Mouse (Mus musculus): ENCODE measurements around the gene Dtd2.

Gene Dtd2

DNA sequence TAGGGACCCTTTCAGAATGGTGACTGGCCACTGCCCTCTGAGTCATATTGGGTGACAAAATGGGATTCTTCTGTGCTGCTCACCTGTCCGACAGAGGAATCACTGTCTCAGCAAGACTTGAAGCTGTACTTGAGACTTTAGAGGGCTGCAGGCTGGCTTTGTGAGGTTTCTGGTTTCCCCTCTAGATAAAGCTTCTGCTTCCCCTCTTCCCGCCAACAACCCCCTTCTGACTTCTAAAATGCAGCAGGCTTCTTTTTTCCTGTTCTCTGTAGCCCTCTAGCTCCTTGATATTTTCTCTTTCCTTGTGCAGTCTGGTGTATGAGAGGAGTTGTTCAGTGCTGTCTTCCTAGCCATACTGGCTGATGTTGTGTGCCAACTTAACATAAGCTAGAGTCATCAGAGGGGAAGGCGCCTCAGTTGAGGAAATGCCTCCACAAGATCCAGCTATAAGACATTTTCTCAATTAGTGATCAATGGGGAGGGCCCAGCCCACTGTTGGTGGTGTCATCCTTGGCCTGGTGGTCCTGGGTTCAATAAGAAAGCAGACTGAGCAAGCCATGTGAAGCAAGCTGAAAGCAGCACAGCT, 21.0 kb downstream of the Dtd2 start:
- no peak for DNase-seq (ENCODE audit: low read depth, low spot score)

DNA sequence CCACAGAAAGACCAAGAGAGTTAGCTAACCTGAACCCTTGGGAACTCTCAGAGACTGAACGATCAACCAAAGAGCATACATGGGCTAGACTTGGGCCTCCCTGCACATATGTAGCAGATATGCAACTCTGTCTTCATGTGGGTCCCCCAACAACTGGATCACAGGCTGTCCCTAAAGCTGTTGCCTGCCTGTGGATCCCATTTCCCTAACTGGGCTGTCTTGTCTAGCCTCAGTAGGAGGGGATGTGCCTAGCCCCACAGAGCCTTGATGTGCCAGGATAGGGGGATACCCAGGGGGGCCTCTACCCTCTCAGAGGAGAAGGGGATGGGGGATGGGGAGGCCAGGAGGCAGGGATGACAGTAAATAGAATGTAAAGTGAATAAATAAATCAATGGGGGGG, 22.7 kb downstream of the Dtd2 start:
- DNase-seq (ENCODE audit: low read depth, low spot score): no peak

DNA sequence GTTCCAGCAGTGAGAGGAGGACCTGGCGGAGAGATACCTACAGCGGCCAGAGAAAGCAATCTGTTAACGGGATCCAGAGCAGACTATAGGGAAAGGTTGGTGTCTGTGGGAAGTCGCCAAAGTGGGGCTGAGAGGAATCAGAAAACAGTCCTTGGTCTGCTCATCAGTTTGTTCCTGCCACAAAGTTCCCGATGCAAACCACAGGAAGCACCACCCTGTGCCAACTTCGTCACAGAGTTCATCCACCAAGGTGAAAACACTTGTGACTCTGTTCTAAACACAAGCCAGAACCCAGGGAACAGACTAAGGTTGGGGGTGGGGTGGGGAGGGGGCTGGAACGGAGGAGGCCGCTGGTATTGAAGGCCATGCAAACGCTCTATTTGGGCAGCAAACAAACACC, 29.8 kb downstream of the Dtd2 start:
- no peak for DNase-seq (ENCODE audit: low read depth, low spot score)

DNA sequence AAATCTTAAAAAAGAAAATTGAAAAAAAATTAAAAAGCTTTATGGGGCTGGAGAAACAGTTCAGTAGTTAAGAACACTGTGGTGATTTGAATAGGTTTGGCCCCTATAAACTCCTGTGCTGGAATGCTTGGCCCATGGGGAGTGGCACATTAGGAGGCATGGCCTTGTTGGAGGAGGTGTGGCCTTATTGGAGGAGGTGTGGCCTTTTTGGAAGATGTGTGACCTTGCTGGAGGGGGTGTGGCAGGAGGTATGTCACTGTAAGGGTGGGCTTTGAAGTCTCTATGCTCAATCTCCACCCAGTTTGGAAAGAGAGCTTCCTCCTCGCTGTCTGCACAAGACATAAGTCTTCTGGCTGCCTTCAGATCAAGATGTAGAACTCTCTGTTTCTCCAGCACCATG, 31.9 kb downstream of the Dtd2 start:
- no peak for DNase-seq (ENCODE audit: low read depth, low spot score)

DNA sequence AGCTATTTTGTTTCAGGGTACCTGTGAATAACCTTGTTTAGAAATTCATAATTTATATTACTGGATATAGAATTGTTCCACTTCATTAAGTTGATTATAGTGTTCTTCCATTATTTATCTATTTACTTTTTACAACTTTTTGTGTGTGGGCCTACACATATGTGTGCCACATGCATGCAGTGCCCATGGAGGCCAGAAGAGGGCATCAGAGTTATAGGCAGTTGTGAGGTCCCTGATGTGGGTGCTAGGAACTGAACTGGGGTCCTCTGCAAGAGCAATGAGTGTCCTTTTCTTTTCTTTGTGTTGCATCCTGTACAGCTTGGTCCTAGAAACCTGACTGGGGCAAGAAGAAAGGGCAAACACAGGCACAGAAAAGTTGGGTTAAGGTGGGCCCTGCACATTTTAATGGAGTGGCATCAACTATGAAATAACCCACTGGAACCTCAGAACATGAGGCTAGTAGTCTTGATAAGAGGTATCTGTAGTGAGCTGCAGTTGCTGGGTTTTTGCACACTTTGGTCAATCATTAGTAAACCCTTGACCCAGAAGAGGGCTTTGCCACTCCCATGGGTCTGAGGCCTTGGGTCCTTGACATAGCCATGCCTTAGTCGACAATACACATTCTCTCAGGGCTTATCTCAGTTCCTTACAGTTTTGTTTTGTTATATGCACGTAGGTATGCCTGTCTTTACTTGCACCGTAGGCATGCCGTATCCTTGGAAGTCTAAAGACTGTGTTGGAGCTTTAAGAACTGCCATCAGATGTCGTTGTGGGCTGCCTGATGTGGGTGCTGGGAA, 33.8 kb downstream of the Dtd2 start:
- DNase-seq (ENCODE audit: low read depth, low spot score): peak; percentile 33

DNA sequence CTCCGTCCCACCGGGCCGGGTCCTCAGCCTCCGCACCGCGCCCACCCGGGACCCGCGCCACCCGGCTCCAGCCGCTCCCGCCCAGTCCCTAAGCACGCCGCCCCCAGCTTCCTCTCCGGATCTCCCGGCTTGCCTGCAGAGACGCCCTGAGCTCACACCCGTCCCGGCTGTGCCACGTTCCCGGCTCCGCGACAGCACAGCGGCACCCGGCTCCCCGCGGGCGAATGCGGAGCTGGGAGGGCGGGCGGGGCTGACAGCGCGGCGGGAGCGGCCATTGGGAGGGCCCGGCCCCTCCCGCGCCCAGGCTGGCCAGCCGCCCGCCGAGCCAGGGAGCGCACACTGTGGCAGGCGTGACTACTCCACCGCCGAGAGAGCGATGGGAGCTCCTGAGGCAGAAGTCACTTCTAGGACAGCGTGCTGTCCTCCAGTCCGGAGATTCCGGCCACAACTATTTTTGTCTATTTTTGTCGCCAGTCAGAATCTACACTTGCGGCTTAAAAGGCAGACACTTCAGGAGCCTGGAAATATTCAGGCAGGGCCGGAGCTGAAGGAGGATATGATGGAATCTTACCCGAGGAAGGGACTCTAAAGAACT, 35.1 kb downstream of the Dtd2 start, which contains the start of gene Heatr5a:
Gene Heatr5a (minus strand): TSS at position 252 of the 595 bp plus-strand sequence.
- DNase-seq (ENCODE audit: low read depth, low spot score): peak; percentile 87

DNA sequence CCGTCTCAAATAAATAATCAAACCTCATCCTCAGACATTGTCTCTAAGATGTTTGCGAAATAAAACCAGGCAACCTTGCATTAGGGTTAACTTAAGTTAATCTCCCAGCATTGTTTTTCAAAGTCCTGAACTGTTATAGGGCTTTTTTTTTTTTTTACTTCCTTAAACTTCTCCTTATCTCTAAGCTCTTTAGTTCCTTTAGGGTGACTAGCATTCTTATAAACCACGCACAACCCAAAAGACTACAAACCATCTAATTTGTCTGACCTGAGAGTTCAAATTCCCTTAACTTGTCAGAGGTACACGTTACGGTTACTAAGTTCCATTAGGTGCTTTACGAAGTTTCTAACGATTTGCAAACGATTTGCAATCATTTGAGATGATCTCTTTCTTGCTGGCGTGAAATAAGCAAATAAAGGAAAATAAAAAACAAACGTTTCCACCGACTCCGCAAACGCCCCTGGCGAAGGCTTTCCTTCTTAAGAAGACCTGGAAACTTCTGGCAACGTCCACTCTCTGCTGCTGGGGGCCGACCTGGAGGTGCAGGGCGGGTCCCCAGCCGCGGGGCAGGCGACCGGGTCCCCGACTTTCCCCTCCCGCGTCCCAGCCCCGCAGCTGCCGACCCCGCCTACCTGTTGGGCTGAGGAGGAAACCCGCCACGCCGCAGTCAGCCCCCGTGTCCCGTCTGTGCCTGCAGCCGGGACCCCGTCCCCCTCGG, 35.8 kb downstream of the Dtd2 start:
- DNase-seq (ENCODE audit: low read depth, low spot score): peak; percentile 42

DNA sequence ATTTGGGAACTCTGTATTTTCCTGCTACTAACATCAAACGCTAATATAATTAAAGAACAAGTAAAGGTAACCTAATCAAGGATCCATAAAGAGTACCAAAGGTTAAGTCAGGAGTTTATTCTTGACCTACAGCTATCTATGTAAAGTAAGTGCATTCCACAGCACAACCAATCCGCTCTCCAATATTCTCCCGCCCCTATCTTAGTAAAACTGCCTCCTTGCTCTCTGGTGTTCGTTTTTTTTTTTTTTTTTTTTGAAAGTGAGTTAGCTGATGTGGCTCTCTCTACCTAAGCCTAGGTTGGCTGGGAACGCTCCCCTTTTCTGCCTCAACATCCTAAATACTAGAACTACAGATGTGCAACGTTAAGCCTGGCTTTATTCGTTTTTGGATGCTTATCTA, 36.4 kb downstream of the Dtd2 start:
- peak; percentile 21 for DNase-seq (ENCODE audit: low read depth, low spot score)

DNA sequence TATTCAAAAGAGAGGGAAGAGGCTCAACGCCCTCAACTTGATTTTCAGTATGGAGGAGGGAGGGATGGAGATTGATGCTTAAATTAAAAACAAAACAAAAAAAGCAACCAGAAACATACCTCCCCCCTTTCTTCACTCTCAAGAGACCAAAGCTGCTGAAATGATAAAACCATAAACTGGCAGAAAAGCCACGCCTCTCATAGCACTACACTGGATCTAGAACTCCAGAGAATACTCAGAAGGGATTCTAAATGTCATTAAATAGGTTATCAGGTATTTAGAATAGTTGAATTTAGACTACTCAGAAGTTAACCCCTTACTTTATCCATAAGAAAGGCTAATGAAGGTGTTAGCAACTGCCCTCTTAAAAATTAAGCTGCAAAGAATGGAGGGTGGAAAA, 37.2 kb downstream of the Dtd2 start:
- no peak for DNase-seq (ENCODE audit: low read depth, low spot score)

DNA sequence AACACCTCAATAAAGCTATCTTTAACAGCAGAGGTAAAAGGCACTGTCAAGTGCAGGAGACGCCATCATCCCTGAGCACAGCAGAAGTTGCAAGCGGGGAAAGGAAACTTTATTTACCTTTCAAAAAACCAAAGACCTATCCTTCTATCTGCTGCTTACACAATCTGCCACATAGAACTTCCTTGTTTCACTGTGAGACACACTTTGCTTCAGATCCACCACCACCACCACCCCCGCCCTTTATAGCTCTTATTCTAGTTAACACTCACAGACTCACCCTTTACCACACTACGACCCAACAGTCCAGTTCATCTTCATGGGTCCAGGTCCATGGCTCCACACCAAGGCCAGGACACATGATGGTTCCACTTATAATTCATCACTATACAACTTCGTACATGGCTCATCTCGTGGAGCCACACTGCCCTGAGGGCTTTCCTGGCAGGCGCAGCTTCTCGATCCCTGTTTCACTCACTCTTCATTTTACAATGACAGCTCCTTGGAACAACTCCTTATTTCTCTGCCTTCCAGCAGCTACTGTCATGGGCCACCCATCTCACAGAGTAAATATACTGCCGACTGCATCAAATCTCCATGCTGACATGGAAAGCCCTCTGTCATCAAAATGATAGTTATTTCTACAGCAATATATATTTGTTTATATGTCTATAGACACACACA, 38.2 kb downstream of the Dtd2 start:
- peak; percentile 57 for DNase-seq (ENCODE audit: low read depth, low spot score)

DNA sequence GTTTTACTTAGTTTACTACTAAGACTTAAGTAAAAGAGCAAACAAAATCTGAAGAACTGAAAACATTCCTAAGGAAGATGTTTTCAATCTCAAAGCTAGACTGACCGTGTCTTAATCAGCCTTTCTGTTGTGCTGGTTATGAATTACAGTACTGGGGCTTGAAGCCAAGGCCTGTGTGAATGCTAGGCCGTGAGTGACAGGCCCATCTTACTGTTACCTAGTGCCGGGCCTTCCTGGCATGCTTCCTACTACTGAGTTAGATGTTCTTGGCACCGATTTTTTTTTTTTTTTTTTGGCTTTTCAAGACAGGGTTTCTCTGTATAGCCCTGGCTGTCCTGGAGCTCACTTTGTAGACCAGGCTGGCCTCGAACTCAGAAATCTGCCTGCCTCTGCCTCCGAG, 48.7 kb downstream of the Dtd2 start:
- no peak for DNase-seq (ENCODE audit: low read depth, low spot score)

DNA sequence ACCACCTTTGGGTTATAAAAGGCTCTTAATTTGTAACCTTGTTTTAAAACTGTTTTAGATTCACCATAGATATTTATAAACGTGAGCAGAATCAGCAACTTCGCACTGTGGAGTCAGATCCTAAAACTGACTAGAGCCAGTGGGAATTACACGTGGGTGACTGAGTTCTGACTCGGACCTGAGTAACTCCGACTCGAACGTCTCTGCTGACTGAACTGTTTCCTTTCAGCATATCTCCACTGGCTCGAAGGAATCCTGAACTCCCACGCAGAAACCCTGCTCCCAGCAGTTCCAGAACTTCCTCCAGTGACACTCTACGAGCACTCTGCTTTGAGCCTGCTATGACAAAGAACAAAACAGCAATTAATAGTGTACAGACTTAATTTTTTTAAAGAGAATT, 54.0 kb downstream of the Dtd2 start:
- DNase-seq (ENCODE audit: low read depth, low spot score): peak; percentile 63

DNA sequence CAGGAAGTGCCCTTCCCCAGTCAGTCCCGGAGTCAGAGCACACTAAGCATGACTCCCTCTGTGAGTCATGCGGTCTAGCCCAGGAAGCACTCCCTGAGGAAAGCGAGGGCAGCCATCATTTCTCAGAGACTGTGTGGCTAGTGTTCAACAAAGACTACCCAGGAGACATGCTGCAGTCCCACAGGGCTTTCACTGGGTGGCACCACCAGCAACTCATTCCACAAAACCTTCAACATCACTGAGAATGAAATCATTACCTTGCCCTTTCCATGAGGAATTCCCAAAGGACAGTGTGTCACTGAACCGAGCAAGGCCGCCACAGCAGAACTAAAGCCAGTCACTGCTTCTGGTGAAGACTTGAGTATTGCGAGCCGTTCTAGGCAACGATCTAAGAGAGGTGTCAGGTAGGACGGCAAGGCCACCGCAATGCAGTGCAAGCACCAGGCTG, 58.8 kb downstream of the Dtd2 start:
- peak; percentile 97 for DNase-seq (ENCODE audit: low read depth, low spot score)

DNA sequence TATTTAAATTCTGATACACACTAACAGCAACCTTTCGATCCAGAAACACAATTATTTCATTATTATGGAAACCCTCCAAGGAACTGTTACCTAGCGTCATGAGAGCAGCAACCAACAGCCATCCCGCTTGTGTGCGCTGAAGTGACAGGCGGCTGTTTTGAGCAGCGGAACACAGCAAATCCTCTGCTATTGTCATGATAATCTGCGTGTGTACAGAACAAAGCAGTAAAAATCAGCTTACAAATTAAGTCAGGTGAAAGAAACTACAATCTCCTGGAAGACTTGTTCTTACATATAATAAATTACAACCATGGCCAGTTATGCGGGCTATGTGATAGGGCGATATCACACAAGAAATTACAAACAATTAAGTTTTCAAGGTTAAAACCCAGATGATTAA, 61.0 kb downstream of the Dtd2 start:
- no peak for DNase-seq (ENCODE audit: low read depth, low spot score)

DNA sequence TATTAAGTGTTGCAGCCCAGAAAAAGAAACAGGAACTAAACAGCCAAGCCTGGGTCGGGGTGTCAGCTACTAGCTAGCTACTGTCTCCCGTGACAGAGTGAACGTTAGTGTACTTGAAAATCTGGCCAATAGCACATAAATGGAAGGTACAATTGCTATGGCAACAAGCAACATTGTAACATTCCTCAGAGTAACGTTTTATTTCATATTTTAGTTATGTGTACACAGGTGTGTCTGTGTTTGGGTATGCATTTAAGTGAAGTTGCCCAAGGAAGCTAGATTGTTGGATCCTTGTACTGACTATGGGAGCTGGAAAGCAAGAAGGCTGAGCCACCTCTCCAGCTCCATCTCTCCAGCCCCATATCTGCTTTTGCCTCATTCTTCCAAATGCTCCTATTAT, 66.5 kb downstream of the Dtd2 start:
- no peak for DNase-seq (ENCODE audit: low read depth, low spot score)

Measured in 3T3-L1 (cell line).